Mouse (Mus musculus): ENCODE data around the gene Elf3. TPM values are rescaled to one million over a fixed set of nuclear protein-coding genes. Genes with fewer than 3 reads are reported as not detected.

Elf3 gene
- polyA plus RNA-seq (2016; fragmentation: Nextera tagmentation; extraction: Ambion mirVana): 0.77 and 1.6 TPM in 2 replicates

DNA sequence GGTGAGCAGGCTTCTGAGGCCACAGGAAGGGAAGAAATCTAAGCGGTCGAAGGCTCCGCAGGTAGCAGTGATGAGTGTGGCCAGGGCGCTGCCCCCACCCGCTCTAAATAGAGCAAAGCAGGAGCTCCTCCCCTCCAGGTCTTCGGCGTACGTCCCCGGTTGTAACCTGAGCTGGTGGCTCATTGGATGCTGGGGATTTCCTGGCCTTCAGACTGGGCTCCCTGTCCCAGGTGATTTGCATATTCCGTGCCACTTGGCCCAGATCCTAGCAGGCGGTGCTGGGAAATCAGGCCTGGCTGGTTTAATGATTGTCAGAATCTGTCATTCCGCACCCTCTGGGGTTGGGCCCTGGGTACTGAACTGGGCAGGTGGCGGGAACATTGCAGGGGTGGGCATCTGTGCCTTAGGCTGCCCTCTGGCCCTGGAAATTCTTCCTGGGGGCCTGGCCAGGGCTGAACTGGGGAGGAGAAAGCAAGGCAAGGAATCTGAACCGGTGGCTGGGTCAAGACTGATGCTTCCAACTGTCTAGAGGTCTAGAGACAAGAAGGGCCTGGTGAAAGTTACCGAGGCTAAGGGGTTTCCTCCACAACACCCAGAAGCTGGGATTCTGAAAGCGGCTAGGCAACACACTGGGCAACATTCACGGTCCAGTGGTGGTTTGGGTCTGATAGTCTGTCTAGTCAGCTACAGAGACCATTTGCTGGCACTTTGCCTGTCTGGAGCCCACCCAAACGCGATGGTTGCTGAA lies at the start of gene Elf3:
Gene Elf3 (minus strand): TSS at position 189 of the 748 bp plus-strand sequence.
- Histone ChIP-seq H3K27ac (replicated peaks) (peak within 1 kb of the TSS; percentile 78), H3K4me3 (peak within 1 kb of the TSS; percentile 44), H3K27me3 (ENCODE audit: low read depth, poor library complexity, severe bottlenecking) (peaks cover 23% of the 10 kb centered on the region), H3K9me3 (replicated peaks) (no peaks in the 10 kb centered on the region), H3K36me3 (peaks cover 22% of the 10 kb centered on the region), H3K4me1 (peaks cover 15% of the 10 kb centered on the region)
- 3% methylated on average over 19 of the region's 19 CpGs for WGBS
- DNase-seq (ENCODE audit: low spot score): peak; percentile 51

DNA sequence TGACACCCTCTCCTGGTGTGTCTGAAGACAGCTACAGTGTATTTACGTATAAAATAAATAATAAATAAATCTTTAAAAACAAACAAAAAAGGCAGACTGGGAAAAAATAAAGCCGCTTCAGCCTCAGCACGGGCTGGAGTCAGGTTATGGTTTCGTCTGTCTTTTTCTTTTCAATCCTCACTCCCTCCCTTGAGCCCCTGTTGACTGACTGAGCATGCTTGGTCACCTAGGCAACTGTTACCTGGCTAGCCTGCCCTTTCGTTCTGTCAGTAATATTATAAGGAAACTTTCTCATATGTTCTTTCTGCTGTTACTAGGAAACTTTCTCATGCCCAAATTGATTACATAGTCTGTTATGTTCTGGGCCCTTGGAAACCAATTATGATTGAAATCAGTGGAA lies 32.5 kb upstream of the Elf3 start:
- no peak for DNase-seq (ENCODE audit: low spot score)
- no peaks in the 10 kb centered on the region for H3K27me3 ChIP-seq (ENCODE audit: low read depth, poor library complexity, severe bottlenecking)
- no peak overlapping the region for H3K27ac ChIP-seq (replicated peaks)
- no peaks in the 10 kb centered on the region for H3K9me3 ChIP-seq (replicated peaks)
- H3K4me1 ChIP-seq: no peaks in the 10 kb centered on the region
- peaks cover 36% of the 10 kb centered on the region for H3K36me3 ChIP-seq
- H3K4me3 ChIP-seq: no peak overlapping the region
- 89% methylated on average over 5 of the region's 5 CpGs for WGBS

DNA sequence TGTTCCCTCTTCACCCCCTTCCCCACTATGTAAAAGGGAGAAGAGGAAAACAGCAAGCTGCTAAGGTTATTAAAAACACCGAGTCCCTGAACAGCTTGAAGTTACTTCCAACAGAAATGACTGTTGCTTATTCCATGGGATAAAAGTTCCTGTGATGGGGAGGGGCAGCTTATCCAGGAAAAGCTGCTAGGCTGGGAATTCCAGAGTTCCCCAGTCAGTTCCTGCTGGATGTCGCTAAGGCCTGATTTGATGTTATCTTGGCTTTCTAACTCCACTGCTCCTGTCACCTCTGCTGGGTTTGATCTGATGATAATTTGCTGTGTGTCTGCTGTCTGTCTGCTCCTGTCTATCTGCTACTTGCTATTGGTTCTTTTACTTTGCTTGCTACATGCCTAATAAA lies 27.9 kb upstream of the Elf3 start:
- Histone ChIP-seq H3K27me3 (ENCODE audit: low read depth, poor library complexity, severe bottlenecking) (no peaks in the 10 kb centered on the region), H3K27ac (replicated peaks) (no peak overlapping the region), H3K36me3 (peaks cover 7% of the 10 kb centered on the region; the same call in 1 of the 2 replicates), H3K9me3 (replicated peaks) (no peaks in the 10 kb centered on the region), H3K4me3 (no peak overlapping the region), H3K4me1 (peaks cover 23% of the 10 kb centered on the region)
- no peak for DNase-seq (ENCODE audit: low spot score)
- 83% methylated on average over 2 of the region's 2 CpGs for WGBS

DNA sequence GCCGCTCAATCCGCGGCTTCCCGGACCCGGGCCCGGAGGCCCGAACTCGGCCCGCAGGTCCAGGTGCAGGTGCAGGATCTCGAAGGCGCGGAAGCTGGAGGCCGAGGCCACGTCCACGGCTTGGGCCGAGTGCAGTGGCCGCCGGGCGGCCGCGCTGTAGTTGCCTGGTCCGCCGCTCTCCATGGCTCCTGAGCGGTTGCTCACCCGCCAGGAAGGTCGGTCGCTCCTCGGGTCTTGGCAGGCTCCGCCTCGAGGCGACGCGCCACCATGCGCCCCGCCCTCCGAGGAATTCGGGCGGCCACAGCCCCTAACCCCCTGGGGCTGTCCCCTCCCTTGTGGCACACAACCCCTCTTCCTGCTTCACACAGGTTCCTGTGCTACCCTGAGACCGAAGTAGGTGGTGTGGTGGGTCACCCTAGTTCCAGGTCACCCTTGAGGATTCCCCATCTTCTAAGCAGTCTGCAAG lies 25.5 kb upstream of the Elf3 start, which contains the start of gene Rnpep:
Gene Rnpep (minus strand): TSS at position 259 of the 466 bp plus-strand sequence.
- Histone ChIP-seq H3K4me1 (peaks cover 26% of the 10 kb centered on the region), H3K4me3 (peak within 1 kb of the TSS; percentile 88), H3K9me3 (replicated peaks) (no peaks in the 10 kb centered on the region), H3K27ac (replicated peaks) (peak within 1 kb of the TSS; percentile 94), H3K36me3 (peaks cover 15% of the 10 kb centered on the region; the same call in 1 of the 2 replicates), H3K27me3 (ENCODE audit: low read depth, poor library complexity, severe bottlenecking) (no peaks in the 10 kb centered on the region)
- under 1% methylated on average over 39 of the region's 39 CpGs for WGBS
- DNase-seq (ENCODE audit: low spot score): peak; percentile 84

DNA sequence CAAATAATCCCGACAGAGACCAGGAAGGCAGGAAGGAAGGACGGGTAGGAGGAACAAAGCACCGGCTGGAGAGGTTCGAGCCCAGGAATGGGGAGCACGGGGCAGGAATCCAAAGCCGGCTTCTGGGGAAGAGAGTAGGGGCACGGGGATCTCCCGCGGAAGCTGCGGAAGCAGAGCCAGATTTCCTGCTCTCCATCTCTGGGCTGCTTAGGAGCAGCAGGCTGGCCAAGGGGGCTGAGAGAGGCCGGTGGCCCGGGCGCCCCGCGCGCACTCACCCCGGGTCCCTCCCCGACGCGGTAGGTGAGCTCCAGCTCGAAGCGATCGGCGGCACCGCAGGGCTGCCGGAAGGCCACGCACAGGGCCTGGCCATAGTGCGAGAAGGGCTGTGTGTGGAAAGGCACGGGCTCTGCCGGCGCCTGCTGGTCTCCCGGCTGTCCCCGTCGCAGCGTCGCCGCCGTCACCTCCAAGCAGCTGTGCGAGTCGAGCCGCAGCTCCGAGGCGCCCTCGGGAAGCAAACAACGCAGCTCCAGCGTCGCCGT lies 25.0 kb upstream of the Elf3 start:
- Histone ChIP-seq H3K36me3 (peaks cover 19% of the 10 kb centered on the region), H3K4me1 (peaks cover 26% of the 10 kb centered on the region), H3K9me3 (replicated peaks) (no peaks in the 10 kb centered on the region), H3K4me3 (peak overlapping the region; percentile 88), H3K27ac (replicated peaks) (peak overlapping the region; percentile 94), H3K27me3 (ENCODE audit: low read depth, poor library complexity, severe bottlenecking) (no peaks in the 10 kb centered on the region)
- under 1% methylated on average over 48 of the region's 48 CpGs for WGBS
- DNase-seq (ENCODE audit: low spot score): no peak

DNA sequence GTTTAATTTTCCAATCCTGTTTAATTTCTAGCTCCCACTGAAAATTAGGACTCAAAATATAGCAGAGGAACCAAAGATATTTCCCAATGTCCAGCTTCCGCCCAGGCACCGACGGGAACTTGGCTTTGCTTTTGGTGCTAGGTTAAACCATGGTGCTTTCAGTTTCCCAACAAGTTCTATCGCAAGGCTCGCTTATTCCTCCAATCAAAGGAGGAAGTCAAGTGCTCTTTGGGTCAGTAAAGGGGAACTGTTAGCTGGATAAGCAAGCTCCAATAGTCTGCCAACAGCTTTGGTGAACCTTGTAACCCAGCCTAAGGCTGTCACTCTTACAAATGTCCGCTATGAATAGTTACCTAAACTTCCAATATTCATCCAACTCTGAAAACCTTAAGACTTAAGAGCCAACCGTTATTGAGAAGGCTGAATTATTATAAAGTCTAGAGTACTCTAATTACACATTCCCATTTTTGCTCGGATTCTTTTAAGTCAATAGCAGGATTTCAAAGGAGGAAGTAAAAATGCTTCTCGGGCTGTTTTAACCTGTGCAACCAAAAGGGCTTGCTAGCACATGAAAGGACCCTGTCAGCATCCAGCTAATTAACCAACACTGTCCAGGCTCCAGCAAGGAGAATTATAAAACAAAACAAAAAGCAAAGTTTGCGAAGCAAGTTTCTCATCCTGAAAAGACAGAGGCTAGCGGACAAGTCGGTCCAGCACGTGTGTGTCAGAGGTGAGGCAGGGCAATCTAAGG lies 24.3 kb upstream of the Elf3 start:
- Histone ChIP-seq H3K36me3 (peaks cover 26% of the 10 kb centered on the region), H3K4me1 (peaks cover 26% of the 10 kb centered on the region), H3K27ac (replicated peaks) (peak overlapping the region; percentile 94), H3K9me3 (replicated peaks) (no peaks in the 10 kb centered on the region), H3K4me3 (peak overlapping the region; percentile 88), H3K27me3 (ENCODE audit: low read depth, poor library complexity, severe bottlenecking) (no peaks in the 10 kb centered on the region)
- 44% methylated on average over 13 of the region's 13 CpGs for WGBS
- no peak for DNase-seq (ENCODE audit: low spot score)

DNA sequence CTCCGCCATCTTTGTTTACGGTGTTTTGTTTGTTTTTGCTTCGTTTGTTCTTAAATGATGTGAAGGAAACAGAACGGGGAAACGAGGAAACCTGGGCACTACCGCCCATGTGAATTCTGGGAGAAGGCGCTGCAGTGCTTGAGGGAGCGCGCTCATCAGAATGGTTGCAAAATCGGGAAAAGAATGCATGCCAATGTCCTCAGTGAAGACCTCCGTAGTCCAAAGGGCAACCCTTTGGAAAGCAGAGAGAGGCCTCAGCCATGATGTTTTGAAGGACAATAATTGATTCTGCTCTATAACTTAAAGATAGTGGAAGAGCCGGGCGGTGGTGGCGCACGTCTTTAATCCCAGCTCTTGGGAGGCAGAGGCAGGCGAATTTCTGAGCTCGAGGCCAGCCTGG lies 23.5 kb upstream of the Elf3 start:
- no peak overlapping the region for H3K4me3 ChIP-seq
- no peaks in the 10 kb centered on the region for H3K27me3 ChIP-seq (ENCODE audit: low read depth, poor library complexity, severe bottlenecking)
- no peaks in the 10 kb centered on the region for H3K9me3 ChIP-seq (replicated peaks)
- H3K27ac ChIP-seq (replicated peaks): no peak overlapping the region
- peaks cover 26% of the 10 kb centered on the region for H3K4me1 ChIP-seq
- peaks cover 34% of the 10 kb centered on the region for H3K36me3 ChIP-seq
- DNase-seq (ENCODE audit: low spot score): no peak
- 97% methylated on average over 17 of the region's 17 CpGs for WGBS

DNA sequence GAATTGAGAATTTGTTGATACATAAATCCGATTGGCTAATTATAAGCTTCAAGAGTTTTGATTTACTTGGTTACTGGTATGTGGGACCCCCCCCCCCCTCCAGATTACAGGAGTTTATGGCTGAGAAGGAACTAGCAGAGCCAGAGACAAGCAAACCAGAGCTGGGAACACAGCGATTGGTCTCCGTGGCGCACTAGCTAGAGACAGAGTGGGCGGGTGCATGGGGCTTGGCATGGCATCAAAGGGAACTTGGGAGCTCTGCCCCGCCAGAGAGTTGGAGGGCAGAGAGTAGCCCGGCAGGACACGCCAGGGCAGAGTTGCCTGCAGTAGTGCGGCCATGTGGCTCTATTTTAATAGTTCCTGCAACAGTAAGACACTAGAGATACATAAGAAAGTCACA lies 22.3 kb upstream of the Elf3 start:
- Histone ChIP-seq H3K27ac (replicated peaks) (no peak overlapping the region), H3K9me3 (replicated peaks) (no peaks in the 10 kb centered on the region), H3K4me3 (no peak overlapping the region), H3K36me3 (peaks cover 45% of the 10 kb centered on the region), H3K4me1 (peaks cover 26% of the 10 kb centered on the region), H3K27me3 (ENCODE audit: low read depth, poor library complexity, severe bottlenecking) (no peaks in the 10 kb centered on the region)
- DNase-seq (ENCODE audit: low spot score): no peak
- WGBS: 93% methylated on average over 9 of the region's 9 CpGs

DNA sequence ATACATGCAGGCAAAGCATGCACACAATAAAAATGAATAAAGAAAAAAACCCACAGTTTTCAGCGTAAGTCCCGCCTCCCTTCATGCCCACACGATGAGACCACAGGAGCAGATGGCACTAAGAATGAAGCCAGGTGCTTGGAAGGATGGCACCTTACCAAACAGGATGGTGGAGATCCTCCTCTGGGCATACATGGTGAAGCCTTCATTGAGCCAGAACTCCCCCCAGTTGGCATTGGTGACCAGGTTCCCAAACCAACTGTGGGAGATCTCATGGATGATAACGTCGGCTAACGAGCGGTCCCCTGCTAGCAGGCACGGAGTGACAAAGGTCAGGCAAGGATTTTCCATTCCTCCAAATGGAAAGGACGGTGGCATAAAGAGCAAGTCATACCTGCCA lies 13.0 kb upstream of the Elf3 start:
- no peak for DNase-seq (ENCODE audit: low spot score)
- H3K4me3 ChIP-seq: no peak overlapping the region
- H3K27ac ChIP-seq (replicated peaks): no peak overlapping the region
- peaks cover 79% of the 10 kb centered on the region for H3K36me3 ChIP-seq
- no peaks in the 10 kb centered on the region for H3K9me3 ChIP-seq (replicated peaks)
- H3K27me3 ChIP-seq (ENCODE audit: low read depth, poor library complexity, severe bottlenecking): no peaks in the 10 kb centered on the region
- WGBS: 92% methylated on average over 9 of the region's 9 CpGs
- H3K4me1 ChIP-seq: no peaks in the 10 kb centered on the region

DNA sequence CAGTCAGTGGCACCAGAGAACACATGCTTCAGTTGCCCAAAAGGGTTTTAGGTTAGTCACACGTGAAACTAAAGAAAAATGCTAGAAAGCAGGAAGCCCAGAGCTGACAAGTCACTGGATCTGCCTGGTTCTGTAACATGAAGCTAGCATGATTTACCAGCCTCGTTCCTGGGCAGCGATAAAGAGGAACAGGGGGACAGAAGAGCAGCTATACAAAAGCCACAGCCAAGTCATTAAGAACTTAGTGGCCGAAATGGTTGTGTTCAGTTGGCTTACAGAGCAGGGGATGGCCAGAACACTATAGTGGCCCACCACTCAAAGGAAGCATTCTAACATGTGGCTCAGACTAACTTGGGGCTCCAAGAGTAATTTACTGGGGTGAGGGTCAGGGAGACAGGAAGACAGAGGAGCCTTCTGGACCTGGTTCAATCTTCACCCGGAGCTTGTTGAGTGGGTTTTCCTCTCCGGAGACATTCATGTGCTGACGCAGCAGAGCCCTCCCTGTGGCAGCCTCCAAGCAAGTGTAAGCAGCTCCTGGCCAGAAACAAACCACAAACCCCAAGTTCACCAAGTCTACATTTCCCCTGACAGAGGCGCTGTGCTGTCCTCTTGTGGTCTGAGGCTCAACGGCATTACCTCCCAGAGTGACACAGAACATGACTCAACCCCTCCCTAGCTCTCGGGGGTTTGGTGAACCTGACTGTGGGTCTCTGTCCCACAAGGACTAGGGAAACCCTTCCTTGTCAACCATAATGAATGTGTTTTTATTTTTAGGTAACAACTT lies 9.5 kb upstream of the Elf3 start:
- WGBS: 87% methylated on average over 10 of the region's 10 CpGs
- peaks cover 88% of the 10 kb centered on the region for H3K36me3 ChIP-seq

DNA sequence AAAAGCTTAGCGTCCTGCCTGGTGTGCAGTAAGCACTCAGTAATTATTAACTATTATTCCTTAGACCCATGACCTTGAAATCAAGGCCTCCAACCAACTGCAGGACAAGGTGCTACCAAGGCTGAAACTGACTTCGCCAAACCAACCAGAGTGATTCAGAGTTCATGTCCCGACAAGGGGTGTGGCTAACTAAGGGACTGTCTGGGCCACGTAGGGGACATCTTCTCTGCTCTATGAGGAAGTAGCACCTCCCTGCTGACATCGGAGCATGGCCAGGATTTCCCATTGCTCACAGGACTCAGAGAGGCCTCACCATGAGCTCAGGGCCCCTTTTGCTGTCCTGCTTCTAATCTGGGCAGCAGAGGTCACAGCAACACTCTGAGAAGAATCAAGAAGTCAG lies 7.5 kb upstream of the Elf3 start:
- Histone ChIP-seq H3K4me3 (no peak overlapping the region), H3K27me3 (ENCODE audit: low read depth, poor library complexity, severe bottlenecking) (no peaks in the 10 kb centered on the region), H3K9me3 (replicated peaks) (no peaks in the 10 kb centered on the region), H3K27ac (replicated peaks) (no peak overlapping the region), H3K36me3 (peaks cover 83% of the 10 kb centered on the region), H3K4me1 (no peaks in the 10 kb centered on the region)
- no peak for DNase-seq (ENCODE audit: low spot score)
- 88% methylated on average over 5 of the region's 5 CpGs for WGBS

More for the DNA sequence above, 9.5 kb upstream of the Elf3 start:
- no peak overlapping the region for H3K4me3 ChIP-seq
- no peaks in the 10 kb centered on the region for H3K9me3 ChIP-seq (replicated peaks)
- no peak overlapping the region for H3K27ac ChIP-seq (replicated peaks)
- H3K4me1 ChIP-seq: no peaks in the 10 kb centered on the region
- DNase-seq (ENCODE audit: low spot score): no peak
- no peaks in the 10 kb centered on the region for H3K27me3 ChIP-seq (ENCODE audit: low read depth, poor library complexity, severe bottlenecking)

DNA sequence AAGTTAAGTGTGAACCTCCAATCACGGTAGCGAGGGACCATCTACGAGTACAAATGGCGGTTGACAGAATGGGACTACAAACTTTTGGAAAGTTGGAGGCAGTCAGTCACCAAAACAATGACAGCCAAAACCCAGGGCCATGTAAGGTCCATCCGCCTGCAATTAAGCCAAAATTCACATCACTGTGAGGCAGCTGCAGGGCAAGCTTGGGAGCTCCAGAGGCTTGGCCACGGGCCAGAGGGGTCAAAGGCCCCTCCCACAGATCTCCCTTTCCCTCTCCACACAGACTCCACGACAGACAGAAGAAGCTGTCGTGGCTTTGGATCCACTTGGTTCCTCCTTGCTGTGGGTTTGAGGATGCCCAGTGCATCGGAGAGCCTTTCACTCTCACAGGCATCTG lies 4.9 kb upstream of the Elf3 start:
- H3K9me3 ChIP-seq (replicated peaks): no peaks in the 10 kb centered on the region
- peaks cover 69% of the 10 kb centered on the region for H3K36me3 ChIP-seq
- H3K27me3 ChIP-seq (ENCODE audit: low read depth, poor library complexity, severe bottlenecking): 0 out of 2 replicates have a peak, but pooled peaks cover 5% of the 10 kb centered on the region
- no peak overlapping the region for H3K27ac ChIP-seq (replicated peaks)
- peaks cover 7% of the 10 kb centered on the region for H3K4me1 ChIP-seq
- no peak for DNase-seq (ENCODE audit: low spot score)
- no peak overlapping the region for H3K4me3 ChIP-seq
- 89% methylated on average over 9 of the region's 9 CpGs for WGBS
